Mouse (Mus musculus): ENCODE measurements at regions not wholly inside any gene's neighbourhood (a gene's known extent, or its start where the extent isn't known, plus 50 kb on each side); places are given as distances from the start of the nearest gene placed in this dataset.

GRCm38 (mm10) chr3:66519925-66520324 lies 223.3 kb upstream of the Veph1 start:
- peak; percentile 33 for DNase-seq (ENCODE audit: low read depth, low spot score)

GRCm38 (mm10) chr3:66518289-66518688 lies 221.7 kb upstream of the Veph1 start:
- peak; percentile 30 for DNase-seq (ENCODE audit: low read depth, low spot score)

GRCm38 (mm10) chr3:66515773-66516406 lies 219.3 kb upstream of the Veph1 start:
- DNase-seq (ENCODE audit: low read depth, low spot score): no peak

GRCm38 (mm10) chr3:66514587-66514986 lies 217.9 kb upstream of the Veph1 start:
- DNase-seq (ENCODE audit: low read depth, low spot score): no peak

GRCm38 (mm10) chr3:66512408-66512807 lies 215.8 kb upstream of the Veph1 start:
- peak; percentile 34 for DNase-seq (ENCODE audit: low read depth, low spot score)

GRCm38 (mm10) chr3:66510455-66510854 lies 213.8 kb upstream of the Veph1 start:
- no peak for DNase-seq (ENCODE audit: low read depth, low spot score)

- no peak for DNase-seq (ENCODE audit: low read depth, low spot score)
These were observed 209.5 kb upstream of the Veph1 start for GRCm38 (mm10) chr3:66506125-66506524.

GRCm38 (mm10) chr3:66505476-66506076 lies 208.9 kb upstream of the Veph1 start:
- no peak for DNase-seq (ENCODE audit: low read depth, low spot score)

- no peak for DNase-seq (ENCODE audit: low read depth, low spot score)
These were observed 208.1 kb upstream of the Veph1 start for GRCm38 (mm10) chr3:66504717-66505116.

GRCm38 (mm10) chr3:66503615-66504014 lies 207.0 kb upstream of the Veph1 start:
- DNase-seq (ENCODE audit: low read depth, low spot score): no peak

- DNase-seq (ENCODE audit: low read depth, low spot score): no peak
These were observed 205.2 kb upstream of the Veph1 start for GRCm38 (mm10) chr3:66501865-66502264.

GRCm38 (mm10) chr3:66494442-66495113 lies 197.9 kb upstream of the Veph1 start:
- DNase-seq (ENCODE audit: low read depth, low spot score): no peak

GRCm38 (mm10) chr3:66490696-66491357 lies 194.2 kb upstream of the Veph1 start:
- no peak for DNase-seq (ENCODE audit: low read depth, low spot score)

GRCm38 (mm10) chr3:66488724-66489123 lies 192.1 kb upstream of the Veph1 start:
- DNase-seq (ENCODE audit: low read depth, low spot score): no peak

GRCm38 (mm10) chr3:66486658-66487057 lies 190.0 kb upstream of the Veph1 start:
- no peak for DNase-seq (ENCODE audit: low read depth, low spot score)

- DNase-seq (ENCODE audit: low read depth, low spot score): no peak
These were observed 189.5 kb upstream of the Veph1 start for GRCm38 (mm10) chr3:66486184-66486583.

GRCm38 (mm10) chr3:66480718-66481117 lies 184.1 kb upstream of the Veph1 start:
- peak; percentile 37 for DNase-seq (ENCODE audit: low read depth, low spot score)

- no peak for DNase-seq (ENCODE audit: low read depth, low spot score)
These were observed 182.6 kb upstream of the Veph1 start for GRCm38 (mm10) chr3:66479266-66479665.

GRCm38 (mm10) chr3:66466321-66466720 lies 169.7 kb upstream of the Veph1 start:
- no peak for DNase-seq (ENCODE audit: low read depth, low spot score)

GRCm38 (mm10) chr3:66465371-66465770 lies 168.7 kb upstream of the Veph1 start:
- no peak for DNase-seq (ENCODE audit: low read depth, low spot score)

- no peak for DNase-seq (ENCODE audit: low read depth, low spot score)
These were observed 165.7 kb upstream of the Veph1 start for GRCm38 (mm10) chr3:66462341-66462740.
